Mouse (Mus musculus) liver, embryonic 13.5 days (tissue): ENCODE data around the gene Spef2. TPM values are rescaled to one million over a fixed set of nuclear protein-coding genes. Genes with fewer than 3 reads are reported as not detected.
"Not testable (repeated sequence)": the region's sequence is repeated elsewhere in the genome, so short reads cannot be mapped to it uniquely, and the experiment has no call there.

Experiments
- ATAC-seq: fragments of 200-750 bp; cut with Nextera tagmentation; 2 replicates; pipeline ENCODE4 v1.8.0; 2017; ENCODE audit warnings: low read depth, mild to moderate bottlenecking, moderate number of reproducible peaks, moderate library complexity
- DNase-seq: peaks from one replicate; pipeline ENCODE4 v3.0.0; 2022
- H3K27ac ChIP-seq: fragments of 300-500 bp; sonication (generic); 2 replicates; pipeline ENCODE4 v1.5.1; 2015; ENCODE audit warnings: moderate library complexity, mild to moderate bottlenecking, inconsistent platforms
- H3K27me3 ChIP-seq: fragments of 300-500 bp; sonication (generic); 2 replicates; pipeline ENCODE4 v1.6.1; 2015; ENCODE audit warnings: mild to moderate bottlenecking, inconsistent platforms
- H3K36me3 ChIP-seq: fragments of 300-500 bp; sonication (generic); 2 replicates; pipeline ENCODE4 v1.6.1; 2015; ENCODE audit warnings: mild to moderate bottlenecking, inconsistent platforms
- H3K4me1 ChIP-seq: fragments of 300-500 bp; sonication (generic); replicated peaks from 2 replicates; pipeline ENCODE4 v1.6.1; 2015; ENCODE audit warnings: inconsistent platforms
- H3K4me2 ChIP-seq: fragments of 300-500 bp; sonication (generic); 2 replicates; pipeline ENCODE4 v1.6.1; 2015; ENCODE audit warnings: inconsistent platforms, mild to moderate bottlenecking, moderate library complexity
- H3K4me3 ChIP-seq: fragments of 300-500 bp; sonication (generic); replicated peaks from 2 replicates; pipeline ENCODE4 v1.5.1; 2015; ENCODE audit warnings: mild to moderate bottlenecking, inconsistent platforms
- H3K9ac ChIP-seq: fragments of 300-500 bp; sonication (generic); 2 replicates; pipeline ENCODE4 v1.6.1; 2015; ENCODE audit warnings: mild to moderate bottlenecking, inconsistent platforms
- H3K9me3 ChIP-seq: fragments of 300-500 bp; sonication (generic); replicated peaks from 2 replicates; pipeline ENCODE4 v1.6.1; 2016; ENCODE audit warnings: inconsistent platforms
- WGBS: fragments of 180-500 bp; shearing (Covaris S2); methylation state at CpG from one replicate; pipeline ENCODE4 v1.1.7; 2015; ENCODE audit not compliant: insufficient replicate concordance; 5-methylcytosine and 5-hydroxymethylcytosine counted together
- polyA plus RNA-seq: library from polyadenylated mRNA; unstranded; fragments of >200 nt; fragmentation: Nextera tagmentation; extraction: Ambion mirVana; gene quantifications from 2 replicates; pipeline ENCODE4 v1.2.1, GENCODE M21; 2015

Spef2 gene
- polyA plus RNA-seq, 1 experiment from 2014 or later = 0.12 TPM

GRCm38 (mm10) chr15:9580470-9581280, 168.0 kb downstream of the Spef2 start:
- no peak overlapping the region for H3K9ac ChIP-seq
- 30% methylated on average over 11 of the region's 11 CpGs for WGBS
- H3K27me3 ChIP-seq = no peaks in the 10 kb centered on the region
- no peaks in the 10 kb centered on the region for H3K9me3 ChIP-seq
- DNase-seq = no peak
- no peaks in the 10 kb centered on the region for H3K4me1 ChIP-seq
- H3K27ac ChIP-seq = no peak overlapping the region
- no peak overlapping the region for H3K4me3 ChIP-seq
- H3K36me3 ChIP-seq = no peaks in the 10 kb centered on the region
- no peak for ATAC-seq
- no peak overlapping the region for H3K4me2 ChIP-seq

- no peak overlapping the region for H3K4me2 ChIP-seq
- no peak overlapping the region for H3K27ac ChIP-seq
- DNase-seq (no peak), ATAC-seq (no peak)
- H3K36me3 ChIP-seq = no peaks in the 10 kb centered on the region
- H3K9ac ChIP-seq = no peak overlapping the region
- H3K27me3 ChIP-seq = no peaks in the 10 kb centered on the region
- H3K9me3 ChIP-seq = no peaks in the 10 kb centered on the region
- 58% methylated on average over 4 of the region's 4 CpGs for WGBS
- H3K4me1 ChIP-seq = no peaks in the 10 kb centered on the region
- H3K4me3 ChIP-seq = no peak overlapping the region
Observed at GRCm38 (mm10) chr15:9577303-9577702, 171.4 kb downstream of the Spef2 start.

- no peak overlapping the region for H3K4me3 ChIP-seq
- ATAC-seq = no peak
- no peak overlapping the region for H3K27ac ChIP-seq
- H3K27me3 ChIP-seq = no peaks in the 10 kb centered on the region
- WGBS = 33% methylated on average over 5 of the region's 5 CpGs
- H3K4me2 ChIP-seq = no peak overlapping the region
- DNase-seq = no peak
- H3K9ac ChIP-seq = no peak overlapping the region
- H3K4me1 ChIP-seq = no peaks in the 10 kb centered on the region
- H3K9me3 ChIP-seq = no peaks in the 10 kb centered on the region
- no peaks in the 10 kb centered on the region for H3K36me3 ChIP-seq
Observed at GRCm38 (mm10) chr15:9574796-9575195, 173.9 kb downstream of the Spef2 start.

- no peaks in the 10 kb centered on the region for H3K9me3 ChIP-seq
- 58% methylated on average over 4 of the region's 4 CpGs for WGBS
Observed at GRCm38 (mm10) chr15:9573361-9573760, 175.3 kb downstream of the Spef2 start.

GRCm38 (mm10) chr15:9572664-9573063, 176.0 kb downstream of the Spef2 start:
- Histone ChIP-seq H3K4me1 (no peaks in the 10 kb centered on the region), H3K27me3 (no peaks in the 10 kb centered on the region), H3K9me3 (no peaks in the 10 kb centered on the region), H3K9ac (no peak overlapping the region), H3K4me3 (no peak overlapping the region), H3K4me2 (no peak overlapping the region), H3K36me3 (no peaks in the 10 kb centered on the region), H3K27ac (no peak overlapping the region)
- 61% methylated on average over 7 of the region's 7 CpGs for whole genome bisulfite sequencing
- DNase-seq (no peak), ATAC-seq (no peak)

More at GRCm38 (mm10) chr15:9573361-9573760, 175.3 kb downstream of the Spef2 start:
- no peak for ATAC-seq
- H3K36me3 ChIP-seq = no peaks in the 10 kb centered on the region
- H3K9ac ChIP-seq = no peak overlapping the region
- H3K27ac ChIP-seq = no peak overlapping the region
- H3K4me3 ChIP-seq = no peak overlapping the region
- H3K27me3 ChIP-seq = no peaks in the 10 kb centered on the region
- DNase-seq = no peak
- H3K4me1 ChIP-seq = no peaks in the 10 kb centered on the region
- no peak overlapping the region for H3K4me2 ChIP-seq

GRCm38 (mm10) chr15:9571896-9572295, 176.8 kb downstream of the Spef2 start:
- 40% methylated on average over 2 of the region's 2 CpGs for WGBS
- Histone ChIP-seq H3K4me3 (no peak overlapping the region), H3K27ac (no peak overlapping the region), H3K27me3 (no peaks in the 10 kb centered on the region), H3K9me3 (no peaks in the 10 kb centered on the region), H3K4me1 (no peaks in the 10 kb centered on the region), H3K4me2 (no peak overlapping the region), H3K36me3 (no peaks in the 10 kb centered on the region), H3K9ac (no peak overlapping the region)
- ATAC-seq = no peak
- no peak for DNase-seq

GRCm38 (mm10) chr15:9567316-9567715, 181.4 kb downstream of the Spef2 start:
- no peak overlapping the region for H3K4me2 ChIP-seq
- DNase-seq = no peak

GRCm38 (mm10) chr15:9565396-9565795, 183.3 kb downstream of the Spef2 start:
- Histone ChIP-seq H3K4me3 (no peak overlapping the region), H3K9me3 (no peaks in the 10 kb centered on the region), H3K4me1 (no peaks in the 10 kb centered on the region), H3K27me3 (no peaks in the 10 kb centered on the region), H3K9ac (no peak overlapping the region), H3K27ac (no peak overlapping the region), H3K36me3 (no peaks in the 10 kb centered on the region), H3K4me2 (no peak overlapping the region)
- DNase-seq (no peak), ATAC-seq (no peak)
- WGBS = 59% methylated on average over 6 of the region's 6 CpGs

More at GRCm38 (mm10) chr15:9567316-9567715, 181.4 kb downstream of the Spef2 start:
- no peaks in the 10 kb centered on the region for H3K4me1 ChIP-seq
- no peaks in the 10 kb centered on the region for H3K36me3 ChIP-seq
- WGBS = 73% methylated on average over 4 of the region's 4 CpGs
- H3K4me3 ChIP-seq = no peak overlapping the region
- no peak overlapping the region for H3K9ac ChIP-seq
- H3K9me3 ChIP-seq = no peaks in the 10 kb centered on the region
- no peak overlapping the region for H3K27ac ChIP-seq
- ATAC-seq = no peak
- H3K27me3 ChIP-seq = no peaks in the 10 kb centered on the region

GRCm38 (mm10) chr15:9564156-9564555, 184.5 kb downstream of the Spef2 start:
- 42% methylated on average over 3 of the region's 3 CpGs for WGBS
- no peak overlapping the region for H3K27ac ChIP-seq
- H3K9me3 ChIP-seq = no peaks in the 10 kb centered on the region
- no peaks in the 10 kb centered on the region for H3K4me1 ChIP-seq
- no peaks in the 10 kb centered on the region for H3K36me3 ChIP-seq
- H3K9ac ChIP-seq = no peak overlapping the region
- ATAC-seq (no peak), DNase-seq (no peak)
- no peak overlapping the region for H3K4me2 ChIP-seq
- no peak overlapping the region for H3K4me3 ChIP-seq
- H3K27me3 ChIP-seq = no peaks in the 10 kb centered on the region

GRCm38 (mm10) chr15:9557264-9557663, 191.4 kb downstream of the Spef2 start:
- not testable (repeated sequence) for DNase-seq, H3K27me3 ChIP-seq, H3K36me3 ChIP-seq, ATAC-seq, H3K4me2 ChIP-seq, H3K9me3 ChIP-seq, H3K4me1 ChIP-seq, H3K27ac ChIP-seq, H3K4me3 ChIP-seq, H3K9ac ChIP-seq
- 83% methylated on average over 15 of the region's 15 CpGs for WGBS

GRCm38 (mm10) chr15:9548951-9549350, 199.7 kb downstream of the Spef2 start:
- no peaks in the 10 kb centered on the region for H3K36me3 ChIP-seq
- no peaks in the 10 kb centered on the region for H3K4me1 ChIP-seq
- H3K4me3 ChIP-seq = no peak overlapping the region
- H3K27ac ChIP-seq = no peak overlapping the region
- no peaks in the 10 kb centered on the region for H3K9me3 ChIP-seq
- DNase-seq (no peak), ATAC-seq (no peak)
- WGBS = 83% methylated on average over 2 of the region's 2 CpGs
- no peak overlapping the region for H3K9ac ChIP-seq
- no peaks in the 10 kb centered on the region for H3K27me3 ChIP-seq
- no peak overlapping the region for H3K4me2 ChIP-seq

GRCm38 (mm10) chr15:9535200-9535599, 213.5 kb downstream of the Spef2 start:
- no peak overlapping the region for H3K27ac ChIP-seq
- DNase-seq = no peak
- no peak overlapping the region for H3K4me3 ChIP-seq
- no peak overlapping the region for H3K9ac ChIP-seq
- no peaks in the 10 kb centered on the region for H3K4me1 ChIP-seq
- WGBS = 33% methylated on average over 1 of the region's 1 CpGs
- no peaks in the 10 kb centered on the region for H3K36me3 ChIP-seq
- no peak overlapping the region for H3K4me2 ChIP-seq
- no peaks in the 10 kb centered on the region for H3K27me3 ChIP-seq
- ATAC-seq = no peak
- H3K9me3 ChIP-seq = no peaks in the 10 kb centered on the region
